17 mouse cellular contexts compared by ENCODE assay signal in genomic region chr11:29628476-29628875, GRCm38 (mm10).
DNase-seq lines count a peak whose midpoint lies in the region.
"Had no signal": no experiment of that assay in that cellular context is flagged by ENCODE, and none has a peak within 500 bp of the region (broad histone marks: within the 10 kb centered on the region; RNA-seq: fewer than 3 reads in every experiment).

No protein-coding gene starts in this region.

- peak; percentile 25 for DNase-seq in heart, adult 11 months
- DNase-seq in heart, postnatal 4 days: no peak
- DNase-seq in retina, postnatal 1 day: peak; percentile 66
- DNase-seq in retina, embryonic 14.5 days (ENCODE audit: low spot score): no peak
- DNase-seq in Muller cell, postnatal 12 days (ENCODE audit: inconsistent ontology term): peak; percentile 57
- DNase-seq in right cerebral cortex, adult 18-20 months: no peak
- DNase-seq: adrenal gland, adult 2 months; adrenal gland, adult 8-10 months; adrenal gland, postnatal 10 days; adrenal gland, postnatal 14 days; adrenal gland, postnatal 25 days; adrenal gland, postnatal 36 days; B cell, adult 2 months; cerebellum, adult 11 months; cerebellum, adult 11-12 months; cerebellum, adult 18-20 months; cerebellum, adult 2 months had no signal

Comparison
In these comparisons a context has a peak if more than half of its experiments do, and no peak if none do; other contexts are left out.
1. DNase-seq: peak in heart, adult 11 months (single experiment), retina, postnatal 1 day (single experiment) and Muller cell, postnatal 12 days (single experiment); none in heart, postnatal 4 days (single experiment), retina, embryonic 14.5 days (single experiment) and right cerebral cortex, adult 18-20 months (single experiment).